Mouse (Mus musculus): ENCODE measurements around the gene Lfng.

DNA sequence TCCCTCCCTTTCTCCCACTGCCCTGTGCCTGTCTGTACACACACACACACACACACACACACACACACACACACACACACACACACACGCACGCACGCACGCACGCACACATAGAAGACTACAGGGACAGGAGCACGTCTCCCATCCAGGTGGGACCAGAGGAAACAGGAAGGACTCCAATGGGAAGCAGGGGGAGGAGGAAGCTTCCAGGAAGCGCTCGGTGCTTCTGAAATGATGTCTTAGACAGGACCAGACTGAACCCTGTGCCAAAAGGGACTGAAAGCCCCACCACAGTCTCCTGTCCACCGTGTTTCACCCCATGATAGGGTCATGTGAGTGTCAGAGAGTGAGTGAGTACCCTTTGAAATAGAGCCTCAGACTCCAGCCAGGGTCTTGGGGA is 44.5 kb upstream of the Lfng start:
- TF ChIP-seq POLR2A (IDR thresholded peaks at IDR 0.05; ENCODE audit: borderline replicate concordance, low read depth, low read length) (no peak), CTCF (IDR thresholded peaks at IDR 0.05; ENCODE audit: low read depth, low read length) (no peak)
